Mouse (Mus musculus): ENCODE data around the gene Ppp1r3e. TPM values are rescaled to one million over a fixed set of nuclear protein-coding genes. Genes with fewer than 3 reads are reported as not detected.

Gene Ppp1r3e
- polyA plus RNA-seq, 1 experiment, result 10.9 TPM

GRCm38 (mm10) chr14:54912109-54912850 is 34.9 kb upstream of the Ppp1r3e start:
- TF ChIP-seq POLR2A (IDR thresholded peaks at IDR 0.05; ENCODE audit: low read depth, low read length), result no peak
- TF ChIP-seq CTCF (IDR thresholded peaks at IDR 0.05; ENCODE audit: borderline replicate concordance, insufficient read depth, low read length), result no peak
- Histone ChIP-seq H3K27ac (ENCODE audit: insufficient read depth, low read length) (no peak overlapping the region), H3K4me1 (ENCODE audit: control insufficient read depth, insufficient read depth, low read length) (no peaks in the 10 kb centered on the region), H3K4me3 (ENCODE audit: insufficient read depth, low read length) (peak overlapping the region; percentile 67)

GRCm38 (mm10) chr14:54908682-54909081 is 31.3 kb upstream of the Ppp1r3e start:
- Histone ChIP-seq H3K4me3 (ENCODE audit: insufficient read depth, low read length) (no peak overlapping the region), H3K27ac (ENCODE audit: insufficient read depth, low read length) (no peak overlapping the region), H3K4me1 (ENCODE audit: control insufficient read depth, insufficient read depth, low read length) (no peaks in the 10 kb centered on the region)
- TF ChIP-seq CTCF (IDR thresholded peaks at IDR 0.05; ENCODE audit: borderline replicate concordance, insufficient read depth, low read length), result no peak
- no peak for TF ChIP-seq POLR2A (IDR thresholded peaks at IDR 0.05; ENCODE audit: low read depth, low read length)

GRCm38 (mm10) chr14:54903641-54904040 is 26.3 kb upstream of the Ppp1r3e start:
- H3K4me1 ChIP-seq (ENCODE audit: control insufficient read depth, insufficient read depth, low read length), result no peaks in the 10 kb centered on the region
- TF ChIP-seq CTCF (IDR thresholded peaks at IDR 0.05; ENCODE audit: borderline replicate concordance, insufficient read depth, low read length), result no peak
- TF ChIP-seq POLR2A (IDR thresholded peaks at IDR 0.05; ENCODE audit: low read depth, low read length), result no peak
- H3K4me3 ChIP-seq (ENCODE audit: insufficient read depth, low read length), result no peak overlapping the region
- no peak overlapping the region for H3K27ac ChIP-seq (ENCODE audit: insufficient read depth, low read length)

- no peak overlapping the region for H3K27ac ChIP-seq (ENCODE audit: insufficient read depth, low read length)
- H3K4me3 ChIP-seq (ENCODE audit: insufficient read depth, low read length), result no peak overlapping the region
- TF ChIP-seq CTCF (IDR thresholded peaks at IDR 0.05; ENCODE audit: borderline replicate concordance, insufficient read depth, low read length) (no peak), POLR2A (IDR thresholded peaks at IDR 0.05; ENCODE audit: low read depth, low read length) (0 out of 2 replicates have a peak, but pooled peaks have one; percentile 10)
- peaks cover 3% of the 10 kb centered on the region; the same call in 1 of the 2 replicates for H3K4me1 ChIP-seq (ENCODE audit: control insufficient read depth, insufficient read depth, low read length)
These were observed 23.0 kb upstream of the Ppp1r3e start for GRCm38 (mm10) chr14:54900383-54900782.

- no peak for TF ChIP-seq POLR2A (IDR thresholded peaks at IDR 0.05; ENCODE audit: low read depth, low read length)
- peaks cover 3% of the 10 kb centered on the region for H3K4me1 ChIP-seq (ENCODE audit: control insufficient read depth, insufficient read depth, low read length)
- H3K27ac ChIP-seq (ENCODE audit: insufficient read depth, low read length), result no peak overlapping the region
- no peak overlapping the region for H3K4me3 ChIP-seq (ENCODE audit: insufficient read depth, low read length)
These were observed 20.1 kb upstream of the Ppp1r3e start for GRCm38 (mm10) chr14:54897445-54897844.

GRCm38 (mm10) chr14:54894296-54895151 is 17.2 kb upstream of the Ppp1r3e start:
- peak overlapping the region; percentile 85 for H3K4me3 ChIP-seq (ENCODE audit: insufficient read depth, low read length)
- peaks cover 3% of the 10 kb centered on the region for H3K4me1 ChIP-seq (ENCODE audit: control insufficient read depth, insufficient read depth, low read length)
- TF ChIP-seq POLR2A (IDR thresholded peaks at IDR 0.05; ENCODE audit: low read depth, low read length), result peak; percentile 18; the same call in 1 of the 2 replicates
- TF ChIP-seq CTCF (IDR thresholded peaks at IDR 0.05; ENCODE audit: borderline replicate concordance, insufficient read depth, low read length), result no peak
- peak overlapping the region; percentile 74 for H3K27ac ChIP-seq (ENCODE audit: insufficient read depth, low read length)

- Histone ChIP-seq H3K4me1 (ENCODE audit: control insufficient read depth, insufficient read depth, low read length) (peaks cover 3% of the 10 kb centered on the region), H3K27ac (ENCODE audit: insufficient read depth, low read length) (peak overlapping the region; percentile 29; the same call in 1 of the 2 replicates), H3K4me3 (ENCODE audit: insufficient read depth, low read length) (peak overlapping the region; percentile 34; the same call in 1 of the 2 replicates)
- TF ChIP-seq CTCF (IDR thresholded peaks at IDR 0.05; ENCODE audit: borderline replicate concordance, insufficient read depth, low read length) (no peak), POLR2A (IDR thresholded peaks at IDR 0.05; ENCODE audit: low read depth, low read length) (peak; percentile 77)
These were observed 16.4 kb upstream of the Ppp1r3e start for GRCm38 (mm10) chr14:54893651-54894181.

GRCm38 (mm10) chr14:54892200-54892599 is 14.8 kb upstream of the Ppp1r3e start, which contains the start of gene Pabpn1:
Gene Pabpn1 (plus strand): TSS chr14:54892500.
- H3K4me1 ChIP-seq (ENCODE audit: control insufficient read depth, insufficient read depth, low read length), result peaks cover 1% of the 10 kb centered on the region
- H3K27ac ChIP-seq (ENCODE audit: insufficient read depth, low read length), result peak within 1 kb of the TSS; percentile 29; the same call in 1 of the 2 replicates
- no peak for TF ChIP-seq CTCF (IDR thresholded peaks at IDR 0.05; ENCODE audit: borderline replicate concordance, insufficient read depth, low read length)
- TF ChIP-seq POLR2A (IDR thresholded peaks at IDR 0.05; ENCODE audit: low read depth, low read length), result no peak
- H3K4me3 ChIP-seq (ENCODE audit: insufficient read depth, low read length), result peak within 1 kb of the TSS; percentile 34; the same call in 1 of the 2 replicates

- H3K4me1 ChIP-seq (ENCODE audit: control insufficient read depth, insufficient read depth, low read length), result peaks cover 14% of the 10 kb centered on the region
- no peak for TF ChIP-seq POLR2A (IDR thresholded peaks at IDR 0.05; ENCODE audit: low read depth, low read length)
- no peak for TF ChIP-seq CTCF (IDR thresholded peaks at IDR 0.05; ENCODE audit: borderline replicate concordance, insufficient read depth, low read length)
- peak overlapping the region; percentile 97; the same call in 1 of the 2 replicates for H3K4me3 ChIP-seq (ENCODE audit: insufficient read depth, low read length)
- no peak overlapping the region for H3K27ac ChIP-seq (ENCODE audit: insufficient read depth, low read length)
These were observed 8.0 kb upstream of the Ppp1r3e start for GRCm38 (mm10) chr14:54885309-54885708.
